Mouse (Mus musculus): Measurements from ENCODE around the gene Prtg.

Prtg gene

GRCm38 (mm10) chr9:72862955-72863354 is 56.3 kb downstream of the Prtg start:
- no peak for DNase-seq (ENCODE audit: low spot score)

- no peak for DNase-seq (ENCODE audit: low spot score)
Measured at GRCm38 (mm10) chr9:72863773-72864172, 57.1 kb downstream of the Prtg start.

- DNase-seq (ENCODE audit: low spot score) = no peak
Measured at GRCm38 (mm10) chr9:72867434-72867833, 60.8 kb downstream of the Prtg start.

- no peak for DNase-seq (ENCODE audit: low spot score)
Measured at GRCm38 (mm10) chr9:72868774-72869173, 62.1 kb downstream of the Prtg start.

GRCm38 (mm10) chr9:72871506-72872297 is 65.0 kb downstream of the Prtg start:
- DNase-seq (ENCODE audit: low spot score) = no peak

- no peak for DNase-seq (ENCODE audit: low spot score)
Measured at GRCm38 (mm10) chr9:72872298-72873130, 65.8 kb downstream of the Prtg start.

- no peak for DNase-seq (ENCODE audit: low spot score)
Measured at GRCm38 (mm10) chr9:72875878-72876277, 69.2 kb downstream of the Prtg start.

GRCm38 (mm10) chr9:72877905-72878304 is 71.2 kb downstream of the Prtg start:
- no peak for DNase-seq (ENCODE audit: low spot score)

GRCm38 (mm10) chr9:72878656-72879055 is 72.0 kb downstream of the Prtg start:
- DNase-seq (ENCODE audit: low spot score) = no peak

GRCm38 (mm10) chr9:72879601-72880000 is 72.9 kb downstream of the Prtg start:
- DNase-seq (ENCODE audit: low spot score) = no peak

- peak; percentile 68 for DNase-seq (ENCODE audit: low spot score)
Measured at GRCm38 (mm10) chr9:72880225-72880960, 73.7 kb downstream of the Prtg start.

- DNase-seq (ENCODE audit: low spot score) = no peak
Measured at GRCm38 (mm10) chr9:72881026-72881768, 74.5 kb downstream of the Prtg start.

GRCm38 (mm10) chr9:72883940-72884339 is 77.3 kb downstream of the Prtg start:
- peak; percentile 82 for DNase-seq (ENCODE audit: low spot score)

- peak; percentile 59 for DNase-seq (ENCODE audit: low spot score)
Measured at GRCm38 (mm10) chr9:72889777-72890176, 83.1 kb downstream of the Prtg start.

GRCm38 (mm10) chr9:72890499-72891085 is 83.9 kb downstream of the Prtg start:
- DNase-seq (ENCODE audit: low spot score) = no peak

- no peak for DNase-seq (ENCODE audit: low spot score)
Measured at GRCm38 (mm10) chr9:72892761-72893160, 86.1 kb downstream of the Prtg start.

GRCm38 (mm10) chr9:72894796-72895352 is 88.2 kb downstream of the Prtg start:
- no peak for DNase-seq (ENCODE audit: low spot score)

- no peak for DNase-seq (ENCODE audit: low spot score)
Measured at GRCm38 (mm10) chr9:72902057-72902456, 95.4 kb downstream of the Prtg start.

GRCm38 (mm10) chr9:72902611-72903010 is 95.9 kb downstream of the Prtg start:
- no peak for DNase-seq (ENCODE audit: low spot score)

GRCm38 (mm10) chr9:72906693-72907103 is 100.0 kb downstream of the Prtg start:
- no peak for DNase-seq (ENCODE audit: low spot score)

GRCm38 (mm10) chr9:72911381-72911780 is 104.7 kb downstream of the Prtg start:
- no peak for DNase-seq (ENCODE audit: low spot score)
